Mouse (Mus musculus) bone marrow, adult 2 months (tissue): ENCODE results near the gene Prss48. TPM values are rescaled to one million over a fixed set of nuclear protein-coding genes. Genes with fewer than 3 reads are reported as not detected.

Experiments used
- H3K27ac ChIP-seq: fragments of 200-500 bp; 2 replicates; pipeline ENCODE4 v1.5.1; 2012; ENCODE audit warnings: low read depth, mild to moderate bottlenecking, control low read depth, inconsistent platforms, low read length; ENCODE audit not compliant: control insufficient read depth, poor library complexity, insufficient read depth
- H3K4me1 ChIP-seq: fragments of 200-500 bp; 2 replicates; pipeline ENCODE4 v1.6.1; 2011; ENCODE audit warnings: low read length; ENCODE audit not compliant: control insufficient read depth, insufficient read depth
- H3K4me3 ChIP-seq: fragments of 200-500 bp; replicated peaks from 2 replicates; pipeline ENCODE3; 2011; ENCODE audit warnings: mild to moderate bottlenecking, low read depth, low read length, control low read depth; ENCODE audit not compliant: control insufficient read depth
- CTCF ChIP-seq: fragments of 200-500 bp; IDR thresholded peaks from 2 replicates; pipeline ENCODE4 v1.5.1; 2011; ENCODE audit warnings: low read length, control low read depth; ENCODE audit not compliant: control insufficient read depth, insufficient read depth
- POLR2A ChIP-seq: fragments of 200-500 bp; IDR thresholded peaks from 2 replicates; pipeline ENCODE4 v1.6.1; 2011; ENCODE audit warnings: low read depth, mild to moderate bottlenecking, control low read depth, low read length, borderline replicate concordance; ENCODE audit not compliant: control insufficient read depth
- WGBS: fragments of 180-500 bp; shearing (Covaris S2); methylation state at CpG from one replicate; pipeline ENCODE4 v1.1.7; 2018; 5-methylcytosine and 5-hydroxymethylcytosine counted together
- polyA plus RNA-seq: library from polyadenylated mRNA; stranded (reverse); fragments of >200 nt; gene quantifications from 2 replicates; pipeline ENCODE4 v1.2.4, GENCODE M21; 2011; ENCODE audit warnings: low replicate concordance; ENCODE audit not compliant: missing spikeins, insufficient read depth, insufficient read length

The Prss48 gene
- polyA plus RNA-seq, 1 experiment = not detected

DNA sequence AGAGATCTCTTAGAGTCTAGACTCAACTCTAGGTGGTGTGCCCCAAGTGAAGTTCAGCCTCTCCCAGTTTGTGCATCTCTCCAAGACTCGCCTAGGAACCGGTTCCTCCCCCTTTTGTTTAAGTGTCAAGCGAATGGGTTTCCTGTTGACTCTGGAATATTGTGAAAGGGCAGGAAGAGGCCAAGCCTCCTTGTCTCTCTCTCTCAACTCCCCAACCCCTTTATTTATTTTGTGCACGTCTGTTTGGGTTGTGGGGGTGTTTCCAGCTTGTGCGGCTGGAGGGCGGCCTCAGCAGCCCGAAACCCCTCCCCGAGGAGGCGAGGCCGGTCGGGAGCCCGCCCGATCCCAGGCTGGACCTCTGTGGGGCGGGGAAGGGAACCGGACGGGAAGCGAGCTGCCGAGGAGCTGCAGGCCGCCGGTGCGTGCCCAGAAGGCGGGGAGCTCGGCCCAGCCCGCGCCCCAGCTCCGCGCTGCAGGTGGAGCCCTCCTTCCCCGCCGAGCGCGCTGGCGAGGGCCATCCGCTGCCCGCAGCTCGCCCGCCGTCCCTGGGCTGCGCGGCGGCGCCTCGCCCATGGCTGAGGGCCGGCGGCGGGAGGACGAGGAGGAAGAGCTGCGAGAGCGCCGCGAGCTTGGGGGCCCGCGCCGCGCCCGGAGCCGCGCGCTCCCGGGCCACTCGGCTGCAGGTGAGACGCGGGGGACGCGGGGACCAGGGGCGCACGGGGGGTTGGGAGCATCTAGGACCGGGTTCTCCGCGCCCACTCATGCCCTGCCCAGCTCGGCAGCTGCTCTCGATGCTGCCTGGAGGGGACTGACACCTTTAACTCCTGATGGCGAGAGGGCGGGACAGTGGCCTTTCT, 31.3 kb downstream of the Prss48 start, which contains the start of gene Sh3d19:
Sh3d19 (plus strand) TSS at position 368 of the 857 bp plus-strand sequence.
- no peak for TF ChIP-seq CTCF
- WGBS = 2% methylated on average over 73 of the region's 73 CpGs
- Histone ChIP-seq H3K4me1 (no peaks in the 10 kb centered on the region), H3K4me3 (no peak within 1 kb of the TSS), H3K27ac (no peak within 1 kb of the TSS; the same call in 1 of the 2 replicates)

DNA sequence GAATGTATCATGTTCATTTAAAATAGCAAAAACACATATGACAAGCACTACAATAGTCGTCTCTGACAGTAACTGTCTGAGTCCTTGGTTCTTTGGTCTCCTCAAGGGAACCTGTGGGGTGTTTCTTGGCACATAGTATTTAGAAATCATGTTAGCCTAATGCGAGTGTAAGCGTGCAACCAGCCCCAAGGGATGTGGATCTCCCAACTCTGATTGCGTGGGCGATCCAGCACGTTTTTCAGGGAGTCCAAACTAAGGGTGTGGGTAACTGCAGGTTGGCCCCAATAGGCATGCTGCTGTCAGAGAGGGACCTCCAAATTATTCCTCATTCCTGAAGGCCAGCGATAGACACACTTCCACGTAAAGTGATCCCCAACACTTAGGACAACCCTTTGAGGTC, 33.3 kb downstream of the Prss48 start:
- TF ChIP-seq CTCF (no peak), POLR2A (no peak)

DNA sequence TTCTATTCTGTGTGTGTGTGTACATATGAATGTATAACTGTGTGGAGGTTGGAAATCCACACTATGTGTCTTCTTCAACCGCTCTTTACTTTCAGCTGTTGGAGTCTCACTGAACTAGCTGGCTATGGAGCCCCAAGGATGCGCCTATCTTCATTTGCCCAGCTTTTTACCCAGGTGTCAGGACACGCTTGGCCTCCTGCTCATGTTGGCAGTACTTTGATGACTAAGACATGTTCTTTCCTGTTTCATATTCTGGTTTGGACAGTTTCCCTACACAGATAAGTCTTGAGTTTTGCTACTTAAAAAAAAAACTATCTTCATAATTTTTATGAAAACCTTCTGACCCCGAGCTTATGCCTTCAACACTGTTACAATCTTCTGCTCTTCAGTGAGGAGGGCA, 36.8 kb downstream of the Prss48 start:
- TF ChIP-seq CTCF (no peak), POLR2A (no peak)
- H3K4me3 ChIP-seq = no peak overlapping the region
- H3K4me1 ChIP-seq = no peaks in the 10 kb centered on the region
- no peak overlapping the region for H3K27ac ChIP-seq
- WGBS = 70% methylated on average over 4 of the region's 4 CpGs

More for the DNA sequence above, 33.3 kb downstream of the Prss48 start:
- H3K4me3 ChIP-seq = no peak overlapping the region
- H3K4me1 ChIP-seq = no peaks in the 10 kb centered on the region
- 83% methylated on average over 8 of the region's 8 CpGs for WGBS
- H3K27ac ChIP-seq = no peak overlapping the region

DNA sequence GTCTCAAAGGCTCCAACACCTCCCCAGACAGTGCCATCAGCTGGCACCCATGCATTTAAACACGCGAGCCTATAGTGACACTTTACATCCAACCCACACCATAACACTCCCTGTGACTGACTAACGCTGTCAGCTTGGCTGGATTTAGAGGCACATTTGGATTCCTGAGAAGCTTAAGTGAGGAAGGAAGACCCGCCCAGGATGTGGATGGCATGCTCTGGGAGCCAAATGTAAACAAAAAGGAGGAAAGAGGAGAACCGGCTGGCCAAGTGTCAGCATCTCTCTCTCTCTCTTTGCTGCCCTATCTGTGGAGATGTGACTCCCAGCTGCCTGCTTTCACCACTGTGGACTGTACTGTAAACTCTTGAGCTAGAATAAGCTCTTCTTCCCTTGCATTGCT, 41.2 kb downstream of the Prss48 start:
- Histone ChIP-seq H3K4me3 (no peak overlapping the region), H3K4me1 (no peaks in the 10 kb centered on the region), H3K27ac (no peak overlapping the region)
- 66% methylated on average over 5 of the region's 5 CpGs for WGBS
- TF ChIP-seq POLR2A (no peak), CTCF (no peak)

DNA sequence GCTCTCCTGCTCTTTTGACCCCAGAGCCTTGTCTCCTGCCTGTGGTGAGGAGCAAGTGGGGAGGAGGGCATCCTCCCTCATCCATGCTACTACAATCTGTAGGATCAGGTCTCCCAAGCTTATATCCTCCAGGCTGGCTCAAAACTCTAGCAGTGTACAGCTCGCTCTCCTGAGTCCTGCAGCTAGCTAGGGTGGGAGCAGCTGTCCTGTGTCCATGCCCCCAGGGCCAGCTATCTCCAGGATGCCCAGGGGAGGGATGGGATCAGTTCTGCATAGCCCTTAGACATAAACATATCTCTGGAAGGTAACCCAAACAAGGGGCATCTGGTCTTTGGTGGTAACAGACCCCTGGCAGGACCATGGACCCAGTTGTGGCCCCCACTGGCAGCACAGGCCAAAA, 42.6 kb downstream of the Prss48 start:
- 82% methylated on average over 1 of the region's 1 CpGs for WGBS

DNA sequence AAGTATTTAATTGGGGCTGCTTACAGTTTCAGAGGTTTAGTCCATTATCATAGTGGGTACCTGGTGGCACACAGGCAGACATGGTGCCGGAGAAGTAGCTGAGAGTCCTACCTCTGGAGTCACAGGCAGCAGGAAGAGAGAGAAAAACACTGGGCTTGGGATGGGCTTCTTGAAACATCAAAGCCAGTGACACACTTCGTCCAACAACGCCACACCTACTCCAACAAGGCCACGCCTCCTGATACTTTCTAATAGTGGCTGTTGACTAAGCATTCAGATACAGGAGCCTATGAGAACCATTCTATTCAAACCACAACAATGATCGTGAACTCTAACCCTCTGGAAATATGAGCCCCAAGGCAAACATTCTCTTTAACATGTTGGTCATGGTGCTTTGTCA, 46.6 kb downstream of the Prss48 start:
- Histone ChIP-seq H3K4me1 (no peaks in the 10 kb centered on the region), H3K27ac (no peak overlapping the region), H3K4me3 (no peak overlapping the region)
- TF ChIP-seq POLR2A (no peak), CTCF (no peak)
- WGBS = 82% methylated on average over 5 of the region's 5 CpGs

More for the DNA sequence above, 42.6 kb downstream of the Prss48 start:
- no peak overlapping the region for H3K27ac ChIP-seq
- no peak for TF ChIP-seq CTCF
- no peak for TF ChIP-seq POLR2A
- H3K4me3 ChIP-seq = no peak overlapping the region
- no peaks in the 10 kb centered on the region for H3K4me1 ChIP-seq

DNA sequence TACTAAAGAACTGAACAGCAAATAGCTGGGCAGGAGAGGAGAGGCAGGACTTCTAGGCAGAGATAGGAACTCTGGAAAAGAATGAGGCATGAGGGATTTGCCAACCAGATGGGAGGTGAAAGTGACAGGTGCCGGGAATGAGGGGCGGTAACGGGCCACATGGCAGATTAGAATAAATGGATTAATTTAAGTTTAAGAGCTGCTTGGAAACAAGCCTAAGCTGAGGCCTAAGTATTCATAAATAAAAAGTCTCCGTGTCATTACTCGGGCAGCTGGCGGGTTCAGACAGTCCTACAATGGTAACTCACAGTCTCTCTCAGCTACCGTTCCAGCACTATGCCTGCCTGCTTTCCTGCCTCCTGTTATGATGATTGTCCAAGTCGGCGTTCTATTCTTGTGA, 47.0 kb downstream of the Prss48 start:
- Histone ChIP-seq H3K4me3 (no peak overlapping the region), H3K4me1 (no peaks in the 10 kb centered on the region), H3K27ac (no peak overlapping the region)
- TF ChIP-seq CTCF (no peak), POLR2A (no peak)
- 90% methylated on average over 9 of the region's 9 CpGs for WGBS

DNA sequence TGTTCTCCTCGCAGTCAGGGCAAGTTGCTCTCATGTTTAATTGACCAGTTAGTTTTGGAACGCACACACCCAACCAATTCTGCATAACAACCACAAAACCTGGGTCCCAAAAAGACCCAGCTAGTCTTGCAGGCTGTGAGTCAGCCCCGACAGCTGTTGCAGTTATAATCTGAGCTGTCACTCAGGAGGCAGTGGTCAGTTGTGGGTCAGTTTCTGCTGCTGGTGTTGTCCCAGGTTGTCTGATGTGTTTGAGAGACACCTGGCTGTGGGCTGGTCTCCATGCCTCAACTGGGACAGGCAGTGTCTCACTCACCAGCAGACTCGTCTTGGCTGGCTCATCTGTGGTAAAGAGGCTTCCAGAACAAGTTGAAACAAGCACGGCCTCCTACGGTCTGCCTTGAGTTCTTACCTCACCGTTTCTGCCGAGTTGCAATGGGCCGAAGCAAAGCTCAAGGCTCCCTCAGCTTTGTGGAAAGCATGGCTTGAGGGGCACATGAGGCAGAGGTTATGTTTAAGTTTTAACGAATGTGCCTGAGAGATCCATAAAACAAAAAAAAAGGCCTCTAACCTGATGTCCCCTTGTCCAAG, 49.5 kb downstream of the Prss48 start:
- Histone ChIP-seq H3K4me1 (no peaks in the 10 kb centered on the region), H3K4me3 (no peak overlapping the region), H3K27ac (no peak overlapping the region)
- 80% methylated on average over 10 of the region's 10 CpGs for WGBS
- no peak for TF ChIP-seq POLR2A
- TF ChIP-seq CTCF = no peak

DNA sequence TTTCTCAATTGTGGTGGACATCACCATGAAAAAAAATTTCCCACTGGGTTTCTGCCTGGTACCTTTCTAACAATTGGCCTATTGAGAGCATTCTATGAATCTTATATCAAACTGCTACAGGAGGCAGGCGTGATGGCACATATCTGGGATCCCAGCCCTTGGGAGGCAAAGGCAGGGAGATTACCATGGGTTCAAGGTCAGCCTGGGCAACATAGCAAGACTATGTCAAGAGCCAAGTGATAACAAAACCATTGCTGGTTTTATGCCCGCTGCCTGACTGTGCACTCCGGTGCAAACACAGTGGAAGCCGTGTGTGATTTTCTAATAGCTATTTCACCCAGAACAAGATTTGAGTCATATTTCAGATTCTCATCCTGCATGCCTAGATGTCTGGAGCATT, 51.4 kb downstream of the Prss48 start:
- WGBS = 81% methylated on average over 4 of the region's 4 CpGs
- H3K4me3 ChIP-seq = no peak overlapping the region
- H3K4me1 ChIP-seq = no peaks in the 10 kb centered on the region
- H3K27ac ChIP-seq = no peak overlapping the region
- no peak for TF ChIP-seq POLR2A
- no peak for TF ChIP-seq CTCF

Other genes with a start within 250 kb of the Prss48 start
- not detected in 2 replicates for gene Fam160a1, start 185.2 kb downstream of the Prss48 start, polyA plus RNA-seq
- gene Glt28d2, start 115.0 kb downstream of the Prss48 start, polyA plus RNA-seq = not detected in 2 replicates
- gene Gm37240, start 115.0 kb downstream of the Prss48 start, polyA plus RNA-seq = 1.0 and 1.1 TPM in 2 replicates
- 2.5 and 6.4 TPM in 2 replicates for gene Sh3d19, start 31.4 kb downstream of the Prss48 start, polyA plus RNA-seq
- 1,120 and 1,318 TPM in 2 replicates for gene Rps3a1, start 140.2 kb upstream of the Prss48 start, polyA plus RNA-seq
- gene Lrba, start 222.2 kb upstream of the Prss48 start, polyA plus RNA-seq = 7.1 and 12.3 TPM in 2 replicates